35 mouse cellular contexts compared by ENCODE assay signal in genomic region chr3:58238111-58238510, GRCm38 (mm10).
"Had no signal": no experiment of that assay in that cellular context is flagged by ENCODE, and none has a peak within 500 bp of the region (broad histone marks: within the 10 kb centered on the region; RNA-seq: fewer than 3 reads in every experiment).

No protein-coding gene starts in this region.

- H3K4me3 ChIP-seq: heart, embryonic 10.5 days; heart, embryonic 12.5 days; heart, embryonic 13.5 days; heart, embryonic 15.5 days; hindbrain, embryonic 10.5 days; hindbrain, embryonic 12.5 days; hindbrain, embryonic 13.5 days; hindbrain, embryonic 15.5 days; intestine, embryonic 15.5 days; kidney, embryonic 15.5 days; layer of hippocampus, adult 2 months had no signal

- H3K9me3 ChIP-seq: heart, embryonic 10.5 days; heart, embryonic 12.5 days; heart, embryonic 15.5 days; hindbrain, embryonic 10.5 days; hindbrain, embryonic 12.5 days; hindbrain, embryonic 13.5 days; hindbrain, embryonic 15.5 days; intestine, embryonic 15.5 days; kidney, embryonic 15.5 days had no signal

- H3K27me3 ChIP-seq: heart, embryonic 12.5 days; heart, embryonic 13.5 days; heart, embryonic 15.5 days; hindbrain, embryonic 12.5 days; hindbrain, embryonic 13.5 days; hindbrain, embryonic 15.5 days; intestine, embryonic 15.5 days; kidney, embryonic 15.5 days had no signal

- H3K4me2 ChIP-seq: heart, embryonic 11.5 days; heart, embryonic 12.5 days; heart, embryonic 13.5 days; heart, embryonic 15.5 days; hindbrain, embryonic 12.5 days; hindbrain, embryonic 13.5 days; hindbrain, embryonic 14.5 days; hindbrain, embryonic 15.5 days; intestine, embryonic 15.5 days; kidney, embryonic 15.5 days had no signal

- H3K36me3 ChIP-seq: heart, embryonic 10.5 days; heart, embryonic 12.5 days; heart, embryonic 13.5 days; heart, embryonic 15.5 days; hindbrain, embryonic 10.5 days; hindbrain, embryonic 12.5 days; hindbrain, embryonic 13.5 days; hindbrain, embryonic 15.5 days; intestine, embryonic 15.5 days; kidney, embryonic 15.5 days had no signal

- H3K4me1 ChIP-seq: heart, embryonic 10.5 days; heart, embryonic 12.5 days; heart, embryonic 13.5 days; heart, embryonic 15.5 days; hindbrain, embryonic 10.5 days; hindbrain, embryonic 12.5 days; hindbrain, embryonic 13.5 days; hindbrain, embryonic 15.5 days; intestine, embryonic 15.5 days; kidney, embryonic 15.5 days had no signal

- H3K27ac ChIP-seq: heart, embryonic 10.5 days; heart, embryonic 13.5 days; heart, embryonic 15.5 days; hindbrain, embryonic 10.5 days; hindbrain, embryonic 12.5 days; hindbrain, embryonic 13.5 days; hindbrain, embryonic 14.5 days; hindbrain, embryonic 15.5 days; hindbrain, postnatal 0 days; intestine, embryonic 15.5 days; kidney, embryonic 15.5 days; kidney, postnatal 0 days; layer of hippocampus, adult 2 months had no signal

- ATAC-seq: hindbrain, embryonic 16.5 days; hindbrain, postnatal 0 days; inflammation-experienced regulatory T-cells, adult 6 months; intestine, embryonic 15.5 days; intestine, embryonic 16.5 days; intestine, postnatal 0 days had no signal

- DNase-seq: heart, postnatal 10 days; heart, postnatal 14 days; heart, postnatal 36 days; heart, postnatal 4 days; kidney, adult 11 months; kidney, adult 18-20 months; kidney, adult 2 months; kidney, adult 8-10 months; kidney, adult 9 months; kidney, postnatal 10 days; kidney, postnatal 14 days; kidney, postnatal 25 days; kidney, postnatal 36 days; kidney, postnatal 4 days; layer of hippocampus, adult 9-11 months; layer of hippocampus, postnatal 36 days had no signal

- H3K9ac ChIP-seq: heart, embryonic 12.5 days; heart, embryonic 13.5 days; heart, embryonic 15.5 days; hindbrain, embryonic 12.5 days; hindbrain, embryonic 13.5 days; hindbrain, embryonic 14.5 days; hindbrain, embryonic 15.5 days; intestine, embryonic 15.5 days; kidney, embryonic 15.5 days had no signal
